Mouse (Mus musculus) kidney, adult 9 months (tissue): ENCODE data around the gene Olfr1047.
"Not testable (repeated sequence)": the region's sequence is repeated elsewhere in the genome, so short reads cannot be mapped to it uniquely, and the experiment has no call there.

Experiments used
- DNase-seq: peaks from one replicate; pipeline ENCODE4 v3.0.0; 2022

Gene Olfr1047

DNA sequence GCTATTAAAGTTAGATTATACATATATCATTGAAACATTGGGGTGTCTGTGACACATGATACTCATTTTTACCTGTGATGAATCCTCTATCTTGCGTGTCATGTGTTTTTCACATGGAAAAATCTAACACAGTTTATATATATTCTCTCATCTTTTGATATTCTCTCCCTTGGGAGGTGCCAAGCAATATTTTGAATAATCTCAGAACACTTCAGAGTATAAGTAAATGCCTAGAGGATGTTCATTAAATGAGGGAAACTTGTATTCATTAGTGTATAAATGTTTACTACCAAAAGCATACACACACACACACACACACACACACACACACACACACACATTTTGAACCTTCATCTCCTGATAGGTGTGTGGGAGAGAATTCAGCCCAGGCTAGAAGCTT is at the start of gene Olfr1047:
Gene Olfr1047, minus strand, starts transcription at position 101 of the 400 bp plus-strand sequence.
- DNase-seq = no peak

- DNase-seq = not testable (repeated sequence)
Measured at GRCm38 (mm10) chr2:86278988-86279387, 47.8 kb upstream of the Olfr1047 start, which contains the start of gene Olfr1051. Gene Olfr1051, minus strand, starts transcription at chr2:86279088.

DNA sequence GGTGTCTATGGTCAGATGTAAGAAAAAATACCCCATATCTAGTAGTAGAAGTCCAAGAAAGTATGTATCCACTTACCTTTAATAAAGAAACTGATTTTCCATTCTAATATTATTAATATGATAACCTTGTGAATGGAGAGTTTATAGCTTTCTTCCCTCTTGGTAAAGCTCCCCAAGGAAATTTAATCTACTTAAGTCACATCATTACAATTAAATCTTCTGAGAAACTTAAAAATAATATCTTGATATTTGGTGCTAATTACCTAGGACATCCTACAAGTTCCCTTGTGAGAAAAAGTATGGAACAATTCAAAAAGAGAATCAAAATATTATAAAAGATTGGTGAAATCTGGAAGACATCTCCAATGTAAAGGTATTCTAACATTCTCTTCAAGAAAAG is 27.0 kb upstream of the Olfr1047 start, which contains the start of gene Olfr1049:
Gene Olfr1049, minus strand, starts transcription at position 101 of the 400 bp plus-strand sequence.
- not testable (repeated sequence) for DNase-seq

- no peak for DNase-seq
Measured at GRCm38 (mm10) chr2:86240189-86240588, 9.0 kb upstream of the Olfr1047 start, which contains the start of gene Olfr1048. Gene Olfr1048, minus strand, starts transcription at chr2:86240289.

DNA sequence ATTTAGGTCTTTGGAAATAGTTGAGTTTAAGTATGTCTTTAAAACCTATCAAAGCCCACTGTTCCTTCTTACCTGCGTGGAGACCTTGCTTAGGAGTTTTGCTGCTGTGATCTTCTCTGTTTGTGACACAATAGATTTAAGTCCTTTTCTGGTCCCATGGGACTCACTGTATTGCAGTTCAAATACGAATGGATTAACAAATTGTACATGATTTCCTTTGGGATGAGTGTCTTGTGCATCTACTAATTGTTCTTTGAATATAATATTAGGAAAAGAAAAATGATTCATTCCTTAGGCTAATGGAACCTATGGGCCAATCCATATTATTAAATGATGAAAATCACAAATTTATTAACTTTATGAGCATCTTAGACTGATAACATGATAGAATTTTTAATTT is 12.0 kb downstream of the Olfr1047 start, which contains the start of gene Olfr1046:
Gene Olfr1046, minus strand, starts transcription at position 101 of the 400 bp plus-strand sequence.
- DNase-seq = no peak

- no peak for DNase-seq
Measured at GRCm38 (mm10) chr2:86202909-86203308, 28.3 kb downstream of the Olfr1047 start, which contains the start of gene Olfr1045. Gene Olfr1045, minus strand, starts transcription at chr2:86203009.

- DNase-seq = no peak
Measured at GRCm38 (mm10) chr2:86195863-86196262, 35.3 kb downstream of the Olfr1047 start.

- DNase-seq = no peak
Measured at GRCm38 (mm10) chr2:86185583-86185982, 45.6 kb downstream of the Olfr1047 start, which contains the start of gene Olfr52. Gene Olfr52, minus strand, starts transcription at chr2:86185683.

DNA sequence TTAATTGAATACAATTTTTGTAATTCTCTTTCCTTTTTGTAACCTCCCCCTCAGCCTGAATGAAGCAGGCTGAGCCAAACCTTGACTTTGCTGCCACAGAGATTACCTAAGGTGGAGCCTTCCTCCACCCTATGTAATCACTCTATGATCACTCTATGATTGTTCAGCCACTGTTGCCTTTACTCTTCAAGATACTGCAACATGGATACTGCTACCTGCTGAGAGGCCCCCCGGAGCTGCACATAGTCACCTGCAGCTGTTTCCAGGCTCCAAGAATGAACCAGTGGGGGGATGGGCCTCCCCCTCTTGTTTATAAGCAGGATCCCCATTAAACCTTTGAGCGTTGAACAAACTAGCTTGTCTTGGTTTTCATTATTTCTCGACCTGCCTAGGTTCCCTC is 51.3 kb downstream of the Olfr1047 start:
- no peak for DNase-seq

DNA sequence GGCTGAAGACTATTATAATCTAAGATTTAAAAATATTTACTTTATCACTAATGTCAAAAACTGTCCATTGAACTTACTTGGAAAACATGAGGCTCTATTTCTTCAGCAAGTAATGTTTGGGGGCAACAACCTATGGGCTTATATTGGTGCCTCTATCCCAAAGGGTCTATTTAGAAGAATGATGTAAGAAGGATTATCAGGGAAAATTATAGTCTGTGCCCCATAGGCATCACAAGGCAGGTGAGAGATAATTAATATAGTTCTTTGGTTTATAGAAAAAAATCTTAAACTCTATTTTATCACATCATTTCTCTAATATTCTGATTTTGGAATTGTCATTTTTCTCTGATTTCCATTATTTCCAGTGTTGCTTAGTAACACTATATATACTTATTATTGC is 53.5 kb downstream of the Olfr1047 start, which contains the start of gene Olfr1044:
Gene Olfr1044, minus strand, starts transcription at position 101 of the 400 bp plus-strand sequence.
- no peak for DNase-seq
